Mouse (Mus musculus) liver, postnatal 0 days (tissue): ENCODE measurements around the gene Pomgnt2. TPM values are rescaled to one million over a fixed set of nuclear protein-coding genes. Genes with fewer than 3 reads are reported as not detected.

Source experiments
- ATAC-seq: fragments of 200-750 bp; cut with Nextera tagmentation; 2 replicates; pipeline ENCODE4 v1.8.0; 2017; ENCODE audit warnings: mild to moderate bottlenecking, moderate library complexity
- DNase-seq: peaks from one replicate; pipeline ENCODE4 v3.0.0-alpha.2; 2016
- H3K27ac ChIP-seq: fragments of 300-500 bp; sonication (generic); 2 replicates; pipeline ENCODE4 v1.5.1; 2014; ENCODE audit warnings: antibody characterized with exemption, moderate library complexity, mild to moderate bottlenecking, low read depth
- H3K27me3 ChIP-seq: fragments of 300-500 bp; sonication (generic); 2 replicates; pipeline ENCODE4 v1.6.1; 2014; ENCODE audit warnings: low read length, control low read depth, mixed read lengths; ENCODE audit not compliant: insufficient read depth
- H3K36me3 ChIP-seq: fragments of 300-500 bp; sonication (generic); replicated peaks from 2 replicates; pipeline ENCODE4 v1.6.1; 2014; ENCODE audit warnings: mild to moderate bottlenecking, control low read depth, low read length, moderate library complexity, mixed read lengths; ENCODE audit not compliant: insufficient read depth
- H3K4me1 ChIP-seq: fragments of 300-500 bp; sonication (generic); 2 replicates; pipeline ENCODE4 v1.6.1; 2014; ENCODE audit warnings: antibody characterized with exemption, mild to moderate bottlenecking, control low read depth; ENCODE audit not compliant: insufficient read depth
- H3K4me2 ChIP-seq: fragments of 300-500 bp; sonication (generic); 2 replicates; pipeline ENCODE4 v1.6.1; 2014; ENCODE audit warnings: low read depth, mild to moderate bottlenecking, low read length, moderate library complexity, mixed read lengths
- H3K4me3 ChIP-seq: fragments of 300-500 bp; sonication (generic); 2 replicates; pipeline ENCODE4 v1.5.1; 2014; ENCODE audit warnings: low read depth, low read length
- H3K9ac ChIP-seq: fragments of 300-500 bp; sonication (generic); replicated peaks from 2 replicates; pipeline ENCODE4 v1.6.1; 2014; ENCODE audit warnings: mild to moderate bottlenecking, moderate library complexity
- H3K9me3 ChIP-seq: fragments of 300-500 bp; sonication (generic); 2 replicates; pipeline ENCODE4 v1.6.1; 2016; ENCODE audit warnings: mild to moderate bottlenecking, control low read depth, low read length, mixed read lengths
- CTCF ChIP-seq: sonication (generic); IDR thresholded peaks from 2 replicates; pipeline ENCODE4 v1.5.1; 2016; ENCODE audit warnings: antibody characterized with exemption, low read depth
- EP300 ChIP-seq: IDR thresholded peaks from 2 replicates; pipeline ENCODE4 v1.6.1; 2016; ENCODE audit warnings: antibody characterized with exemption, low read depth, mild to moderate bottlenecking
- WGBS: fragments of 180-500 bp; shearing (Covaris S2); extraction: QIAGEN DNeasy Blood & Tissue Kit; methylation state at CpG from one replicate; pipeline ENCODE4 v1.1.7; 2014; ENCODE audit not compliant: insufficient replicate concordance; 5-methylcytosine and 5-hydroxymethylcytosine counted together
- polyA plus RNA-seq: library from polyadenylated mRNA; unstranded; fragments of >200 nt; fragmentation: Nextera tagmentation; extraction: Ambion mirVana; gene quantifications from 2 replicates; pipeline ENCODE4 v1.2.1, GENCODE M21; 2015

Gene Pomgnt2
- polyA plus RNA-seq, 1 experiment from 2014 or later, result 3.6 TPM

GRCm38 (mm10) chr9:122030706-122031105, 33.8 kb upstream of the Pomgnt2 start:
- Histone ChIP-seq H3K4me1 (0 out of 2 replicates have a peak, but pooled peaks cover 3% of the 10 kb centered on the region), H3K27me3 (no peaks in the 10 kb centered on the region), H3K27ac (no peak overlapping the region), H3K9ac (no peak overlapping the region), H3K36me3 (no peaks in the 10 kb centered on the region), H3K9me3 (no peaks in the 10 kb centered on the region), H3K4me3 (no peak overlapping the region), H3K4me2 (no peak overlapping the region)
- DNase-seq, result no peak
- TF ChIP-seq CTCF, result no peak
- TF ChIP-seq EP300, result no peak
- WGBS, result 63% methylated on average over 5 of the region's 5 CpGs
- no peak for ATAC-seq

- Histone ChIP-seq H3K9me3 (no peaks in the 10 kb centered on the region), H3K27me3 (no peaks in the 10 kb centered on the region), H3K4me3 (no peak overlapping the region), H3K4me2 (no peak overlapping the region), H3K27ac (no peak overlapping the region), H3K36me3 (no peaks in the 10 kb centered on the region), H3K4me1 (0 out of 2 replicates have a peak, but pooled peaks cover 3% of the 10 kb centered on the region), H3K9ac (no peak overlapping the region)
- DNase-seq (no peak), ATAC-seq (no peak)
- WGBS, result 82% methylated on average over 7 of the region's 7 CpGs
- TF ChIP-seq CTCF, result no peak
- TF ChIP-seq EP300, result no peak
Measured at GRCm38 (mm10) chr9:122029765-122030164, 32.9 kb upstream of the Pomgnt2 start.

GRCm38 (mm10) chr9:122027914-122028745, 31.2 kb upstream of the Pomgnt2 start:
- peak; percentile 31 for ATAC-seq

GRCm38 (mm10) chr9:122027081-122027913, 30.4 kb upstream of the Pomgnt2 start:
- H3K27ac ChIP-seq, result peak overlapping the region; percentile 76
- no peaks in the 10 kb centered on the region for H3K27me3 ChIP-seq
- no peak overlapping the region for H3K9ac ChIP-seq
- H3K4me2 ChIP-seq, result no peak overlapping the region
- H3K9me3 ChIP-seq, result no peaks in the 10 kb centered on the region
- H3K4me3 ChIP-seq, result no peak overlapping the region
- peak; percentile 16 for ATAC-seq
- H3K36me3 ChIP-seq, result no peaks in the 10 kb centered on the region
- DNase-seq, result no peak
- H3K4me1 ChIP-seq, result 0 out of 2 replicates have a peak, but pooled peaks cover 3% of the 10 kb centered on the region
- WGBS, result 57% methylated on average over 6 of the region's 6 CpGs
- TF ChIP-seq CTCF (no peak), EP300 (no peak)

More at GRCm38 (mm10) chr9:122027914-122028745, 31.2 kb upstream of the Pomgnt2 start:
- Histone ChIP-seq H3K4me3 (no peak overlapping the region), H3K27ac (peak overlapping the region; percentile 76), H3K9ac (no peak overlapping the region), H3K4me1 (0 out of 2 replicates have a peak, but pooled peaks cover 3% of the 10 kb centered on the region), H3K36me3 (no peaks in the 10 kb centered on the region), H3K27me3 (no peaks in the 10 kb centered on the region), H3K9me3 (no peaks in the 10 kb centered on the region), H3K4me2 (no peak overlapping the region)
- DNase-seq, result no peak
- 42% methylated on average over 11 of the region's 11 CpGs for WGBS
- peak; percentile 79 for TF ChIP-seq EP300
- TF ChIP-seq CTCF, result no peak

GRCm38 (mm10) chr9:122025855-122026590, 29.1 kb upstream of the Pomgnt2 start:
- DNase-seq (no peak), ATAC-seq (no peak)
- no peak overlapping the region for H3K27ac ChIP-seq
- no peak for TF ChIP-seq EP300
- H3K4me1 ChIP-seq, result 0 out of 2 replicates have a peak, but pooled peaks cover 3% of the 10 kb centered on the region
- no peaks in the 10 kb centered on the region for H3K27me3 ChIP-seq
- H3K4me3 ChIP-seq, result no peak overlapping the region
- 55% methylated on average over 7 of the region's 7 CpGs for WGBS
- H3K9me3 ChIP-seq, result no peaks in the 10 kb centered on the region
- H3K36me3 ChIP-seq, result no peaks in the 10 kb centered on the region
- no peak overlapping the region for H3K9ac ChIP-seq
- no peak overlapping the region for H3K4me2 ChIP-seq

- H3K9me3 ChIP-seq, result no peaks in the 10 kb centered on the region
- no peak for ATAC-seq
- no peak for DNase-seq
- no peak for TF ChIP-seq CTCF
- no peak for TF ChIP-seq EP300
- no peak overlapping the region for H3K4me2 ChIP-seq
- no peak overlapping the region for H3K9ac ChIP-seq
- H3K27me3 ChIP-seq, result no peaks in the 10 kb centered on the region
- no peak overlapping the region for H3K27ac ChIP-seq
- H3K36me3 ChIP-seq, result no peaks in the 10 kb centered on the region
- H3K4me1 ChIP-seq, result 0 out of 2 replicates have a peak, but pooled peaks cover 3% of the 10 kb centered on the region
- H3K4me3 ChIP-seq, result no peak overlapping the region
- WGBS, result 83% methylated on average over 6 of the region's 6 CpGs
Measured at GRCm38 (mm10) chr9:122024419-122024818, 27.5 kb upstream of the Pomgnt2 start.
